In the genomic region with DNA sequence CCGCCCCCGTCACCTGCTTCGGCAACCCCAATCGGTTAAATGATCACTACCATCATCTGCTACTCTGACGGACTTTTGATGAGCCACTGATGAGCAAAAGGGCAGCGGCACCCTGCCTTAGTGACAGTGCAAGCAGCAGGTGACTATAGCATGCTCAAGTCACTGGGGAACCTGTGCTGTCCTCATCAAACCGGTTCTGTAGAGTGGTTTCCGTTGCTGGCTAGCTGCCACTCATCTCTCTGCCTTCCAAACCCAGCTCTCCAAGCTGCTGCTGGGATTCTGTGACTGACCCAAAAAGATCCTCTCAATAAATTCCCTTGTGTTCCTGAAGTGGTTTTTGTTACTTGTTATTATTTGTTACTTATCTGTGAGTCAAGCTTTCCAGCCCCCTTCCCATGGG, we compare ENCODE assay signal across 37 mouse cellular contexts. TPM values are rescaled to one million over a fixed set of nuclear protein-coding genes. Genes with fewer than 3 reads are reported as not detected.
A peak's percentile ranks its signal among the peaks of the same experiment; 100 is the strongest.
DNase-seq lines count a peak whose midpoint lies in the region; ATAC-seq lines count a peak whose summit lies in the region.
"Had no signal": no experiment of that assay in that cellular context is flagged by ENCODE, and none has a peak within 500 bp of the region (broad histone marks: within the 10 kb centered on the region; RNA-seq: fewer than 3 reads in every experiment).

No protein-coding gene starts in this region.

- peak; percentile 45 for DNase-seq in embryonic facial prominence, embryonic 14.5 days (ENCODE audit: low spot score)
- DNase-seq in embryonic facial prominence, embryonic 10.5 days (ENCODE audit: low spot score), result no peak
- DNase-seq in ZHBTc4 (ENCODE audit: low read depth, low spot score), result peak; percentile 67
- peak; percentile 77 for DNase-seq in lung, postnatal 25 days (ENCODE audit: low spot score)
- no peak for DNase-seq in cerebellum, postnatal 25 days
- DNase-seq in left cerebral cortex, postnatal 36 days (ENCODE audit: low spot score in 2 of 2), result no peak
- no peak for DNase-seq in heart, postnatal 25 days (ENCODE audit: low spot score)
- DNase-seq: adrenal gland, adult 2 months; adrenal gland, postnatal 36 days; cerebellum, adult 8-10 months; embryo, embryonic 11 days; forebrain, postnatal 0 days; gastrocnemius, postnatal 10 days; heart, adult 11 months; heart, postnatal 4 days; liver, postnatal 0 days; right cerebral cortex, postnatal 4 days; thymus, adult 2 months; thymus, postnatal 36 days had no signal

- H3K36me3 ChIP-seq in embryonic facial prominence, embryonic 14.5 days (ENCODE audit: control insufficient read depth, insufficient read depth, low read length), result no peaks in the 10 kb centered on the region
- H3K36me3 ChIP-seq in embryonic facial prominence, embryonic 10.5 days (replicated peaks), result no peaks in the 10 kb centered on the region
- H3K36me3 ChIP-seq in lung, embryonic 15.5 days, result no peaks in the 10 kb centered on the region
- H3K36me3 ChIP-seq: embryonic facial prominence, embryonic 13.5 days; forebrain, embryonic 12.5 days; G1E; heart, embryonic 10.5 days; limb, embryonic 13.5 days; liver, embryonic 12.5 days; midbrain, embryonic 12.5 days; neural tube, embryonic 13.5 days had no signal

- no peaks in the 10 kb centered on the region for H3K9me3 ChIP-seq in embryonic facial prominence, embryonic 14.5 days (ENCODE audit: control insufficient read depth, low read length)
- peaks cover 8% of the 10 kb centered on the region; the same call in 1 of the 2 replicates for H3K9me3 ChIP-seq in embryonic facial prominence, embryonic 10.5 days
- no peaks in the 10 kb centered on the region for H3K9me3 ChIP-seq in lung, embryonic 15.5 days
- H3K9me3 ChIP-seq: embryonic facial prominence, embryonic 13.5 days; heart, embryonic 10.5 days; limb, embryonic 13.5 days; liver, embryonic 12.5 days; midbrain, embryonic 12.5 days had no signal

- no peak overlapping the region for H3K27ac ChIP-seq in embryonic facial prominence, embryonic 14.5 days (replicated peaks; ENCODE audit: low read depth, low read length)
- H3K27ac ChIP-seq in embryonic facial prominence, embryonic 10.5 days (replicated peaks), result no peak overlapping the region
- H3K27ac ChIP-seq in lung, embryonic 15.5 days, result peak overlapping the region; percentile 71
- H3K27ac ChIP-seq: embryonic facial prominence, embryonic 13.5 days; forebrain, embryonic 12.5 days; heart, embryonic 10.5 days; hindbrain, embryonic 14.5 days; limb, embryonic 13.5 days; liver, embryonic 12.5 days; midbrain, embryonic 12.5 days; neural tube, embryonic 13.5 days; stomach, postnatal 0 days had no signal

- no peak overlapping the region for H3K9ac ChIP-seq in embryonic facial prominence, embryonic 14.5 days (ENCODE audit: low read depth, low read length)
- H3K9ac ChIP-seq in lung, embryonic 15.5 days, result no peak overlapping the region
- H3K9ac ChIP-seq: embryonic facial prominence, embryonic 13.5 days; forebrain, embryonic 12.5 days; forebrain, postnatal 0 days; hindbrain, embryonic 14.5 days; limb, embryonic 13.5 days; liver, embryonic 12.5 days; liver, postnatal 0 days; midbrain, embryonic 12.5 days; neural tube, embryonic 13.5 days had no signal

- WGBS in embryonic facial prominence, embryonic 14.5 days, result 80% methylated on average over 8 of the region's 8 CpGs
- 85% methylated on average over 8 of the region's 8 CpGs for whole genome bisulfite sequencing in embryonic facial prominence, embryonic 10.5 days
- WGBS in lung, embryonic 15.5 days, result 70% methylated on average over 8 of the region's 8 CpGs

- H3K27me3 ChIP-seq in embryonic facial prominence, embryonic 14.5 days (replicated peaks; ENCODE audit: control insufficient read depth, insufficient read depth, low read length), result no peaks in the 10 kb centered on the region
- no peaks in the 10 kb centered on the region for H3K27me3 ChIP-seq in embryonic facial prominence, embryonic 10.5 days (replicated peaks; ENCODE audit: low read depth, poor library complexity, severe bottlenecking)
- no peaks in the 10 kb centered on the region for H3K27me3 ChIP-seq in lung, embryonic 15.5 days
- H3K27me3 ChIP-seq: embryonic facial prominence, embryonic 13.5 days; forebrain, embryonic 12.5 days; limb, embryonic 13.5 days; midbrain, embryonic 12.5 days; neural tube, embryonic 13.5 days had no signal

- H3K4me2 ChIP-seq in embryonic facial prominence, embryonic 14.5 days (ENCODE audit: low read depth, low read length), result no peak overlapping the region
- H3K4me2 ChIP-seq in lung, embryonic 15.5 days, result no peak overlapping the region
- H3K4me2 ChIP-seq: embryonic facial prominence, embryonic 13.5 days; forebrain, embryonic 12.5 days; hindbrain, embryonic 14.5 days; limb, embryonic 13.5 days; liver, embryonic 12.5 days; midbrain, embryonic 12.5 days; neural tube, embryonic 13.5 days had no signal

- H3K4me3 ChIP-seq in embryonic facial prominence, embryonic 14.5 days (ENCODE audit: low read depth, low read length), result no peak overlapping the region
- H3K4me3 ChIP-seq in embryonic facial prominence, embryonic 10.5 days, result no peak overlapping the region
- H3K4me3 ChIP-seq in lung, embryonic 15.5 days, result no peak overlapping the region
- H3K4me3 ChIP-seq: embryonic facial prominence, embryonic 13.5 days; forebrain, embryonic 12.5 days; heart, embryonic 10.5 days; limb, embryonic 13.5 days; liver, embryonic 12.5 days; megakaryocyte, embryonic 14.5 days; midbrain, embryonic 12.5 days; neural tube, embryonic 13.5 days had no signal

- no peak for ATAC-seq in embryonic facial prominence, embryonic 14.5 days (ENCODE audit: low read depth)
- ATAC-seq in lung, embryonic 15.5 days (ENCODE audit: borderline replicate concordance, extremely low read depth, low FRiP score, low TSS enrichment), result no peak
- ATAC-seq: forebrain, postnatal 0 days; intestine, postnatal 0 days; liver, embryonic 12.5 days; liver, postnatal 0 days had no signal

- no peaks in the 10 kb centered on the region for H3K4me1 ChIP-seq in embryonic facial prominence, embryonic 14.5 days (ENCODE audit: control insufficient read depth, insufficient read depth, low read length)
- no peaks in the 10 kb centered on the region for H3K4me1 ChIP-seq in embryonic facial prominence, embryonic 10.5 days
- H3K4me1 ChIP-seq in lung, embryonic 15.5 days, result peaks cover 12% of the 10 kb centered on the region; the same call in 1 of the 2 replicates
- H3K4me1 ChIP-seq: embryonic facial prominence, embryonic 13.5 days; forebrain, embryonic 12.5 days; limb, embryonic 13.5 days; liver, embryonic 12.5 days; midbrain, embryonic 12.5 days; neural tube, embryonic 13.5 days had no signal

- intact Hi-C loops in left cerebral cortex, postnatal 36 days (cut with DNase I), result no loop called here
- intact Hi-C loops in heart, postnatal 25 days (cut with DNase I), result no loop called here

RNA-seq across cellular contexts. Expression of a gene that starts 7.8 kb away (rescaled TPM):
- polyA plus RNA-seq in embryonic facial prominence, embryonic 14.5 days (2014; fragmentation: Nextera tagmentation; extraction: Ambion mirVana), result 101 and 114 TPM in 2 replicates
- 68.3 and 79.4 TPM in 2 replicates for polyA plus RNA-seq in embryonic facial prominence, embryonic 10.5 days (2016; fragmentation: Nextera tagmentation; extraction: Ambion mirVana)
- polyA plus RNA-seq in lung, embryonic 15.5 days (2015; fragmentation: Nextera tagmentation; extraction: Ambion mirVana), result 313 and 345 TPM in 2 replicates
- 10 to 100 TPM; 12.2 to 13.1 TPM for total RNA-seq in left cerebral cortex, postnatal 36 days (2021)
- total RNA-seq in heart, postnatal 25 days (2021), result 100 to 1,000 TPM; 220 to 229 TPM
- polyA plus RNA-seq: G1E had no signal

RNA-seq across cellular contexts. Expression of a gene that starts 18.0 kb away (rescaled TPM):
- polyA plus RNA-seq in embryonic facial prominence, embryonic 14.5 days (2014; fragmentation: Nextera tagmentation; extraction: Ambion mirVana), result 4.7 TPM in 2 replicates
- polyA plus RNA-seq in embryonic facial prominence, embryonic 10.5 days (2016; fragmentation: Nextera tagmentation; extraction: Ambion mirVana), result 1.9 and 2.9 TPM in 2 replicates
- 15.2 and 16.1 TPM in 2 replicates for polyA plus RNA-seq in lung, embryonic 15.5 days (2015; fragmentation: Nextera tagmentation; extraction: Ambion mirVana)
- not detected for total RNA-seq in left cerebral cortex, postnatal 36 days (2021)
- total RNA-seq in heart, postnatal 25 days (2021), result under 1 TPM in 1 of 2 experiments, not detected in 1; 0.73 TPM
- total RNA-seq: adrenal gland, adult 2 months; adrenal gland, postnatal 36 days; G1E; heart, postnatal 4 days; layer of hippocampus, adult 18-20 months; layer of hippocampus, postnatal 10 days; left cerebral cortex, adult 18-20 months; left cerebral cortex, postnatal 14 days had no signal
- polyA plus RNA-seq: adrenal gland, adult 2 months; C2C12; G1E; hindbrain, embryonic 14.5 days; neural tube, embryonic 13.5 days had no signal

RNA-seq across cellular contexts. Expression of a gene that starts 28.4 kb away (rescaled TPM):
- 55.2 and 62.0 TPM in 2 replicates for polyA plus RNA-seq in embryonic facial prominence, embryonic 14.5 days (2014; fragmentation: Nextera tagmentation; extraction: Ambion mirVana)
- 110 TPM in 2 replicates for polyA plus RNA-seq in embryonic facial prominence, embryonic 10.5 days (2016; fragmentation: Nextera tagmentation; extraction: Ambion mirVana)
- polyA plus RNA-seq in lung, embryonic 15.5 days (2015; fragmentation: Nextera tagmentation; extraction: Ambion mirVana), result 133 and 140 TPM in 2 replicates
- total RNA-seq in left cerebral cortex, postnatal 36 days (2021), result 1 to 10 TPM; 7.2 to 9.3 TPM
- total RNA-seq in heart, postnatal 25 days (2021), result 10 to 100 TPM; 31.1 to 31.9 TPM

RNA-seq across cellular contexts. Expression of a gene that starts 43.9 kb away (rescaled TPM):
- polyA plus RNA-seq in embryonic facial prominence, embryonic 14.5 days (2014; fragmentation: Nextera tagmentation; extraction: Ambion mirVana), result 4.3 and 4.6 TPM in 2 replicates
- 1.7 TPM in 2 replicates for polyA plus RNA-seq in embryonic facial prominence, embryonic 10.5 days (2016; fragmentation: Nextera tagmentation; extraction: Ambion mirVana)
- 4.3 and 4.7 TPM in 2 replicates for polyA plus RNA-seq in lung, embryonic 15.5 days (2015; fragmentation: Nextera tagmentation; extraction: Ambion mirVana)
- total RNA-seq in left cerebral cortex, postnatal 36 days (2021), result under 1 TPM; 0.27 to 0.32 TPM
- total RNA-seq in heart, postnatal 25 days (2021), result 1 to 10 TPM; 3.0 to 3.9 TPM

Comparison
In these comparisons a context has a peak if more than half of its experiments do, and no peak if none do; other contexts are left out.
1. DNase-seq: peak in embryonic facial prominence, embryonic 14.5 days (single experiment), ZHBTc4 (single experiment) and lung, postnatal 25 days (single experiment); none in embryonic facial prominence, embryonic 10.5 days (single experiment), cerebellum, postnatal 25 days (0 of 2), left cerebral cortex, postnatal 36 days (0 of 2) and heart, postnatal 25 days (single experiment).